Mouse (Mus musculus) left cerebral cortex, postnatal 4 days (tissue): ENCODE results near the gene Retreg1. TPM values are rescaled to one million over a fixed set of nuclear protein-coding genes. Genes with fewer than 3 reads are reported as not detected.
A peak's percentile ranks its signal among the peaks of the same experiment; 100 is the strongest.

Experiments
- DNase-seq: peaks from one replicate; pipeline ENCODE4 v3.0.0-alpha.2; 2022
- intact Hi-C: fragments of 180-260 bp; cut with DNase I; formaldehyde crosslinking; loops from one replicate; pipeline ENCODE4 v1.15.1; 2025
- total RNA-seq, 2 experiments: library from RNA; stranded (reverse); gene quantifications; 2 replicates each; pipeline ENCODE4 v1.2.3; 2021

Retreg1 gene
- total RNA-seq, 2 experiments from 2014 or later: 28.7 to 30.2 TPM

DNA sequence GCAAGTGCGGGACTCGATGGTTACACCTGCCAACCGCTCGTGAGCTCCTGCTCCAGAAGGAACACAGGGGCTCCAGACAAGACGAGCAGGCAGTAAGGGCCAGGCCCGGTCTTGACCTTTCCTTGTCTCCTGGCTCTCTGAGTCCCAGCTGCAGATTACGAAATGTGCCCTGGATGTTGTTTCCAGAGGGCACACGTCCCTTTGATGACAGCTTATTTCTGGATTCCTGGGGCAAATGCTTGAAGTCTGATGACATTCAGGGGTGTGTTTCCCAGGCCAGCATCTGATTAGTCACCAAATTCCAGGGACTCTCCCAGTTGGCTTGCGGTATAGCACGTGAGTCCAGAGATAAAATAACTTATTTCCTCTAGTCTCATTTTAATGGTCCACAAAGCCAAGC is 72.0 kb downstream of the Retreg1 start:
- intact Hi-C loops: no loop called here

DNA sequence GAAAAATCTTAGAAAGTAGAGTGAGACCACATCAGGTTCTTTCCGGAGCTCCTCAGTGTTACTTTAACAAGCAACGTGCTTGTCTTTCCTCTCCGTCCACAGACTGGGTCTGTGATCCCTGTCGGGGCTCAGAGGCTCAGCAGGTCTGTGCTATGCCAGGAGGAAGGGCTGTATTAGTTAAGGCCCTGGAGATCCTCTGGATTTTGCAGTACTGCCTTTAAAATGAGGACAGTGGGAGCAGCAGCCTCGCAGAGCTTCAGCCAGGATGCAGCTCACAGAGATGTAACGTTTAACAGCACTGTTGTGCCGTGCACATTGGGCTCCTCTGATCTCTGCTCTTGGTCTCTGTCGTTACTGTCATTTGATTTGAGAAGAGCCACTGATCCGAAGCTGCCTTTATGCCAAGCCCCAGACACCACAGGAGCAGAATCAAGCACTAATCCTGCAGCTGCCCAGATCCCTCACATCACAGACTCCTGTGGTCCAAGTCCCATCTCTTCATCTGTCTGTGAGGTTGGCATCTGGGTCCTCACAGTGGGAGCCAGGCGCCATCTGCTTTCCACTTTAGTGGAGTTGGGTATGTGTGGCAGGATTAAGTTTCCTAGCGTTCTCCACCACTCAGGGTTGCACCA is 72.7 kb downstream of the Retreg1 start:
- DNase-seq: peak; percentile 84
- intact Hi-C loops: no loop called here

More for the DNA sequence above, 72.0 kb downstream of the Retreg1 start:
- no peak for DNase-seq

DNA sequence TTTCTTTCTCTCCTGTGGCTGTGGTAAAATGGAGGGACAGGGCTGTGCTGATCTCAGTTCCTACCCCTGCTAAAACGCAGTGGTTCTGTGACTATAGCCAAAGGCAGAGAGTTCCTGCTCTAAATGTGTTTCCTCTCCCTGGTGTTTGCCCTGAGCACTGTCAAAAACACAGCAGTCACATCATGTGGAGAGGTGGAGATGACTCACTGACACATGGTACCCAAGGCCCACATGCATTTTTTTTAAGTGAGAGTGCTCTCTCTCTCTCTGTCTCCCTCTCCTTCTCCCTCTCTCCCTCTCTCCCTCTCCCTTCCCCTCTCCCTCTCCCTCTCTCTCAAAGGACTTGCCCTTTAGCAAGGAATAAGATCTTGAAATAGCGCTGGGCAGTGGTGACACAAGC is 73.3 kb downstream of the Retreg1 start:
- no peak for DNase-seq
- intact Hi-C loops: no loop called here

DNA sequence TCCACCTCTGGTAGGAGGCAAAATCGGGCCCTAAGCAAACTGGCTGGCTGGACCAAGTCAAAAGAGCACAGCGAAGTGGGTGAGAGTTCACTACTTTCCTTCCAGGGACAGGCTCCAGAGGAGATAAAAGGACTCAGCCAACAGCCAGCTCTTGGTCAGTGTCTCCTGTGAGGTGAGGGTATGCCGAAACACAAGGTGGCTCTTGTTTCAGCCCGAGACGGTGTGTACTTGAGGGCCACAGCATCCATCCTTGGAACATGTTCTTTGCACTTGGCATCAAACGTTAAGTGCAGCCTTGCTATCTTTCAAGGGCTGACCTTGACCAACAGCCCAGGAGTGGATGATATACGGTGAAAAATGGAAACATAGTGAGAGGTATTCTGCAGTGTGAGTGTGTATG is 75.7 kb downstream of the Retreg1 start:
- intact Hi-C loops: no loop called here
- DNase-seq: no peak

DNA sequence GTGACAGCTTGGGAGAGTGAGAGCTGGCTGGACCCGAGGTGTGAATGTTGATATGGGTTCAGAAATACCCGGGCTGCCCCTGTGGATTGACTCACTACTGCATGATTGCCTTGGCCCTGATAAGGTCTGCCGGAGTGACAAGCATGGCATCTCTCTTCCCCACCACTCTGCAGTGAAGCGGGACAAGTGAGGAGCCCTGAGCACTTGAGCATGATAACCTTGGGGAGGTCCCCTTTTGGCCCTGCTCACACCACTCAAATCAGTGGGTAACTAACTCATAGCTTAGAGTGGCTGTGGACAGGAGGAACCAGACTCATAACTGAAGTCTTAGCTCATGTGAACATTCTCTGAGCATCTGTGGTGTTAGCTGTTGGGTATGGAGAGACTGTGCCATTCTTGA is 77.0 kb downstream of the Retreg1 start:
- DNase-seq: no peak
- intact Hi-C loops: no loop called here

DNA sequence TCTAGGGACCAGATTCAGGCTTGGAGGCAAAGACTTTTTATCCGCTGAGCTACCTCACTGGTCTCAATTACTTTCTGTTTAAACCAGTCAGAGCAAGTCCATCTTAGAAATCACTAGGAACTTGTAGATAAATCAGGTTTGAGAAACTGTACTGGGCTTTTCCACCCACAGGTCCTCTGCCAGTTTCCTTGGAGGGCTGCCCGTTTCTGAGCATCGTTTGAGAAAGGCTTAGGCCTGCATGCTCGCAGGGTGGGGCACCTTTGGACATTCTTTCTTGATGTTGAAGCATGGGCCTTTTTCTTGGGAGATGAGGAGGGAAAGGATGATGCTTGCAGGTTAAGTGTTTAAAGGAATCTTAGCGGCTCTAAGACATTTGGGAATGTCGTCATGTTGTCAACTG is 77.9 kb downstream of the Retreg1 start:
- peak; percentile 14 for DNase-seq
- intact Hi-C loops: no loop called here

DNA sequence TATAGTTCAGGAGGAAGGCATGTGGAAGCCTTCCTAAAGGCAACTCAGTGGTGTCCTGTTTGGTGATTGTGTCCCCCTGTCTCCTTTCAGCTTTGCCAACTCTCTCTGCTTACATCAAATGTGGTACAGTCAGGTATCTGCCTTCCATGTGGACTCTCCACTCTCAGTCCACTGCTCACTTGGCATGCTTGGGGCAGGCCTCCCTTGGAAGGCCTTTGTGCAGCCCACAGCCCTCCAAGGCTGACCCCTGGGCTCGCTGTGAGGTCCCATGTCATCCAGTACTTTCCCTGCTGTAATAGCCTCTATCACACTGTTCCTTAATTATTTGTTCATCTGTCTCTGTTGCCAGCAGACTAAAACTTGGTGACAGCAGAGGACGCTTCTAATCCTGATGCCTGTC is 79.0 kb downstream of the Retreg1 start:
- DNase-seq: no peak
- intact Hi-C loops: no loop called here

DNA sequence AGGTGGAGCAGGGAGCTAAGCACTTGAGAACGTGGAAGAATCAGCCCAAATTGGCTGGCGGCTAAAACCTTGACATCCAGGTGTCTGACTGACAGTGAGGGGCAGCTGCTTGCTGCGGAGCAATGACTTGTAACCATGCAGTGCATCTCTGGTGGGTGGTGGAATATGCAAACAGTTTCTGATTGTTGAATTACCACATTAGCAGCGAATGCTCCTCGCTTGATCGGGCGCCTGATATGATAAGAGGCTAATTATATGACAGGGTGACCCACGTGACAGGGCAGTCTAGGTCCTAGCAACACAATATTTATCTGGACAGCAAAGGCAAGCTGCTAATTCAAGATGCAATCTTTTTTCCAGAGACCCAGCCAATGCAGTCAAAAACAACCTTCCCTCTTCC is 80.9 kb downstream of the Retreg1 start:
- intact Hi-C loops: no loop called here

DNA sequence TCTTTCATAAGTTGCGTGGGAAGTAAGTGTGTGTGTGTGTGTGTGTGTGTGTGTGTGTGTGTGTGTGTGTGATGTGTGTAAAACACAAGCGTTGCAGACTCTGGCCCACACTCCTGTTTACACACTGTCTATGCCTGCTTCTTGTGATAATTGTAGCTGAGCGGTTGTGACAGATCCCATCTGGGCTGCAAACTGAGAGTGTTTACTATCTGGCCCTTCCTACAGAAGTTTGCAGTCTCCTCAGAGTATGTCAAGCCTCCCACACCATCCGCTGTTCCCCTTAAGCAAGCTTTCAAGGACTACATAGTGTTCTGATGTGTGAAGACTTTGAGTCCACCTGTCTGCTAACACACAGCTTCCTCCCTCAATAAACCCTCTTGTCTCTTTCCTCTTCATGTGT is 83.2 kb downstream of the Retreg1 start:
- DNase-seq: no peak
- intact Hi-C loops: no loop called here

More for the DNA sequence above, 80.9 kb downstream of the Retreg1 start:
- DNase-seq: no peak

DNA sequence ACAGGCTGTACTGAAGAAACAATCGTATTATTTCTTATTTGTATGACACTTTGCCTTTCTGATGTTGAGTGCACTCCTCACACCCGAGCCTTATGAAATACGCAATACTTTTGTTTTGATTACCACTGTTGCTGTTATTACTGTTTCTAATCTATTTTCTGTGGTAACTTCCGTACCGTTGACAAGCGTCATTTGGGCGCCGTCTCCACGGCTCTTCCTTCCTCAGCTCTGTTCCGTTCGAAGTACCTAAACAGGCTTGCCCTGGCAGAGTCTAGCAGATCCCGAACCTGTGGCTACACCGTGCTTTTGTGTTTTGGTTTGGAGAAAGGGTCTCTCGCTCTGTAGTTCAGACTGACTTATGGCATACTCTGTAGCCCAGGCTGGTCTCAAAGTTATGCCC is 84.1 kb downstream of the Retreg1 start:
- no peak for DNase-seq
- intact Hi-C loops: no loop called here

DNA sequence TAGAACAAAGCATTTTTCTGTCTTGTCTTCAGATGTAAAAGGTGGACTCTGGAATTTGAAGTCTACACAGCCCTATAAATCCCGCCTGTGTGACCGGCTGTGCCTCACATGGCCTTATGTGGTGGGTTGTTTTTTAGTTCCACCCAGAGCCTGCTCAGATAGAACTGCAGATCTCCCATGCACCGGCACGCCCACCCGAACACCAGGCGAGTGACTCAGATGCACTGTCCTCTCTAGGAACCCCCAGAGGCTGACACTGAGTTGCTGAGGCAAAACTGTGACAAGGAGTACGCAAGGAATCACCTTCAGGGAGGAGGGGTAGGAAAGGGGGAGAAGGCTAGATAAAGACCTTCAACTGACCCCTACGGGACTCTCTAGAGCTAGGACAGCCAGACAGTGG is 85.0 kb downstream of the Retreg1 start:
- intact Hi-C loops: no loop called here
- no peak for DNase-seq

DNA sequence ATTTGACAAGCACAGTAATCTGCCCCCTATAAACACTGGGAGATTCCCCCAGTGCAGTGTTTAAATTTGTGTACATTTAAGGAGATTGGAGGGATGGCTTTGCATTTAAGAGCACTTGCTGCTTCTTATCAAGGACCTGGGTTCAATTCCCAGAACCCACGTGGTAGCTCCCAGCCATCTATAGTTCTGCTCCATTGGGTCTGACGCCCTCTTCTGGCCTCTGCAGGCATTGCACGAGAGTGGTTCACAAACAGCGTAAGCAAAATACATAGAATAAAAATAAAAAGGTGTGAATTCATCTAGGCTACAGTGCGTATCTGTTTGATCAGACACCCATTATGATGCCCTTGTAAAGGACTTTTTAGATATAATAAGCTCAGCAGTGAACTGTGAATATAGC is 85.9 kb downstream of the Retreg1 start:
- DNase-seq: no peak
- intact Hi-C loops: no loop called here

DNA sequence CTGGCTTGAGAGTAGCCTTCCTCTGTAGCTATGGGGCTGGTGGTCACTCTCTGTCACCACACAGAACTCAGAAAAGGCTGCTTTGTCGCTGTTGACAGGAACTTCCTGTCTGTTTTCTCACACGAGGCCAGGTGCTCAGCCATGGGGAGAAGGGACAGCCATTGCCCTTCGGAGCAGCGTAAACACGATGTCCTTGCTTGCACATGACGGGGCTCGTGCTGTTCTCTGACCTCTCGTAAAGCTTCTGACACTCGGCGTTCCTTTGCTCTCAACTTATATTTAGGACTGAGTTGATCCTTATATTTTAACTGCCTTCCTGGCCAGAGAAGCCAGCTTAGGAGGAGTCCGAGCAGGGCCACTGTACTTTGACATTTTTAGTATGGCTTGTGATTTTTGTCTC is 86.5 kb downstream of the Retreg1 start:
- intact Hi-C loops: no loop called here
- DNase-seq: no peak

DNA sequence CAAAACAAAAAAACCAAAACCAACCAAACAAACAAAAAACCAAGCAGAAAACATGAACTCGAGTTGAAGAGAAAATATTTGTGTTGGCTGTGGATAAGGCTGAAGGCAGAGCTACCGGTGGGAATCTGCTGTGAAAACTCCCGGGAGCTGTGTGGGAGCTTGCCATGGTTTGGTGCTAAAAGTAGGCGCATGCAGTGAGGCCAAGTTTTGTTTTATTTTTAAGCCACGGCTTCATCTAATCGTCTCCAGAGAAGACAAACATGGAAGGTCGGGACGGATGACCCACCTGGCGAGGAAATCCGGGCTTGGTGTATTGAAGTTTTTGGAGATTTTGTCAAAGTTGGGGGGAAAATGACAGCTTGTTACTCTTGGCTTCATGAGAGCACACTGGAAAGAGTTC is 87.0 kb downstream of the Retreg1 start:
- intact Hi-C loops: no loop called here
- no peak for DNase-seq

DNA sequence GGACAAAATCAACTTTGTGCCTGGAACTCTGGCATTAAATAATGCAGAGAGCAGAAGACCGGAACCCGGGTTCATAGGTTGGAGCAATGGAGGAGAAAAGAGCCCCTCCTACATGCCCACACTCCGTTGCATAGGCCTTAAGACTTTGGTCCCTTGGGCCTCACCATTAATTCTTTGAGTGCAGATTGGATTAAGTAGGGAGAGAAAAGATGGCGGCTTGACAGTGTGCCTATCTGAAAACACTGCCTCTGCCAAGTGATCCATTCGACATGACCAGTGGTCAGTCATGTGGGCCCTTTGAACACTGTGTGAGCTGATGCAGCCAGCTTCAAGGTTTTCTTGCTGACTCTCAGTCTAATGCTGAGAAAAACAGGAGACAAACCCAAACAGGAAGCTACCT is 87.7 kb downstream of the Retreg1 start:
- intact Hi-C loops: no loop called here
- no peak for DNase-seq

DNA sequence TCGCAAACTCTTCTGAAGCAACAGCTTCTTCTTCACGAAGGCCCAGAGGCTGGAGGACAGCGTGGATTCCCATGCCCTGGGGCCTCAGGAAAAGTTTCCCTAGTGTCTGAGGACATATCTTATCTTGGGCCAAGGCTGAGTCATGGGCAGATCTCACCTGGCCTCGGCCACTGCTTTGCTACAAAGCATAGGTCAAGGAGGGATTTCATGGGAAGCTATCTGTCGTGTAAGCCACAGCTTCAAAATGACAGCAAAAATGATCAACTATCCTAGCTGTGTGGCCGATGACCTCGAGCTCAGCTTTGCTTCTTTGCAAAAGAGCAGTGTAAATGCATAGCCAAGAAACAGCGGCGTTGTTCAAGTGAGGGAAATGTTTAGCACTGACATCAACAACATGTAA is 89.5 kb downstream of the Retreg1 start:
- intact Hi-C loops: no loop called here
- DNase-seq: no peak

DNA sequence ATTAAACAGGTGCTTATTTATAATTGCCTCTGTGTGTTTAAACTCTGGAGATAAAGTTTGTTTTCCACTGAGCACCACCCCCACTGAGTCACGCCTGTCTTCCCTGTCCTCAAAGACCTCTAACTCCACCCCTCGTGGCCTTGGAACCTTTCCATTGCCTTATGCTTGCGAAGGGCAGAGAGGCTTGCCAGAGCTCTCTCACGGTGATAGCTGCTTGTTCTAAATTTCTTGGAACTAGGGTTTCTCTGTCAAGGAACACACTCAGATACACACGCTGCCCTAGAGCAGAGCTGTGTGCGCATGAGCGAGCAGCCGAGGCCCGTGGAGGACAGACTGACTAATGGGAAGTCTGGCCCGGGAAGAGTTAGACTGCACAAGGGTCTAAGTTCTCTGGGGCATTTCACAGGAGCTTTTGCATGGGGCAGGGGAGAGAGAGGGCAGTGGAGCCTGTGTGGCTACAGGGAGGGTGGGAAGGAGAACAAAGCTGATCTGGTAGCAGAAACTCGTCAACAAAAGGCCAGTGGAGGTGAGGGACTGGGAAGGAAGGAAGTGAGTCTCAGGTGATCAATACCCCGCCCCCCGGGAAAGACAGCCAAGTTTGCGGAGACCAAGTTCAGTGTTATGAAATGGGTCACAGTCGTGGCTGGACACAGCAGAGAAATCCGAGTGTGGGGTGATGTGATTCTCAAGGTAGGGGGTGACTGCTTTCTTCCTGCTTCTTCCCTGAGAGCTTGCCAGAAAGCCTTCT is 90.1 kb downstream of the Retreg1 start:
- intact Hi-C loops: no loop called here
- peak; percentile 41 for DNase-seq

DNA sequence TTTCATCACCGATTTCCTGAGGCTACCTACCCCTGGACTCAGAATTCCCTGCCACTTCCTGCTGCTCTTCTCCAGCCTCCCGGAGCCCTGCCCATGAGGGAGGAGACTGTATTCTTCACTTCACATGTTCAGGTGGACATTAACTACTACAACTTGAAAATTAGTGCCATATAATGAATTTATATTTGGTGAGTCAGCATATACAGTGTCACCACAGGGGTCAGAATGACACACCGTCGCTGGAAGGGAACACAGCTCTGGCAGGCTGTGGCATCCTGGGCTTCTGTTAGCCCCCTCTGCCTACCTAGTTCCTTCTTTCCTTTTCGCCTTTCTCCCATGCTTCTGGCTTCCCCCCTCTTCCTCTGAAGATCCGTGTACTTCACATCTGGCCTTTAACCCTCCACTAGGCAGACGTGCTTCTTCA is 90.7 kb downstream of the Retreg1 start:
- intact Hi-C loops: no loop called here
- no peak for DNase-seq

DNA sequence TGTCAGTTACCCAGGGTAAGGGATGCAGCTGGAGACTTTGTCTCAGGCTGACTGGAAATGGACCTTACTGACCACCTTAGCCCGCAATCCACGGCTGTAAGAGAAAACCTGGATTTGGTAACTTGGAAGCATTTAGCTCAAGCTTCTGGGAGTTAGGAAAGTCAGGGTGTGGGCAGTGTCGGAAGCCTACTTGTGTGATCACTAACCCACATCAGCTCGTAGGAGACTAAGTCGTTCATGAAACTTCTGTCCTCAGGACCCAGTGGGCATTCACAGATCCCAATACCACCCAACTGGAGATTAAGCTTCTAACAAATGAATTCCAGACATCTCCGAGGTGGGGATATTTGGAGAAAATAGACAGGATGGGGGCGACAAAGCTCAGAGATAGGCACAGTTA is 91.4 kb downstream of the Retreg1 start:
- DNase-seq: no peak
- intact Hi-C loops: no loop called here

DNA sequence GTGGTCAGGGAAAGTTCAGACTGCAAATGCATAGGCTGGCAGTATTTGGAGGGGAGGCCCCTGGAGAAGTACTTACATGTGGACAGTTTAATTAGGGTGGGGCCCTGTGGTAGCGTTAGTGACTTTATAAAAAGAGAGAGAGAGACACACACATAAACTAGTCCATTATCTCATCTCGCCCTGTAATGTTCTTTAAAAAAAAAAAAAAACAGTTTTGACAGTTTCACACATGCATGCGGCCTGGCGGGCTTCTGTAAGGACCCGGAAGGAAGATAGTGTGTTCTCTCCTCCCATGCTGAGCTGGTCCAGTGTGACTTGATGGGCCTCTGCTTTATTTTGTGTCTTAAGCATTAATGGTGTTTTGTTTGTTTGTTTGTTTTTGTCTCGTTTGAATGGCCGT is 95.5 kb downstream of the Retreg1 start:
- DNase-seq: no peak
- intact Hi-C loops: no loop called here

DNA sequence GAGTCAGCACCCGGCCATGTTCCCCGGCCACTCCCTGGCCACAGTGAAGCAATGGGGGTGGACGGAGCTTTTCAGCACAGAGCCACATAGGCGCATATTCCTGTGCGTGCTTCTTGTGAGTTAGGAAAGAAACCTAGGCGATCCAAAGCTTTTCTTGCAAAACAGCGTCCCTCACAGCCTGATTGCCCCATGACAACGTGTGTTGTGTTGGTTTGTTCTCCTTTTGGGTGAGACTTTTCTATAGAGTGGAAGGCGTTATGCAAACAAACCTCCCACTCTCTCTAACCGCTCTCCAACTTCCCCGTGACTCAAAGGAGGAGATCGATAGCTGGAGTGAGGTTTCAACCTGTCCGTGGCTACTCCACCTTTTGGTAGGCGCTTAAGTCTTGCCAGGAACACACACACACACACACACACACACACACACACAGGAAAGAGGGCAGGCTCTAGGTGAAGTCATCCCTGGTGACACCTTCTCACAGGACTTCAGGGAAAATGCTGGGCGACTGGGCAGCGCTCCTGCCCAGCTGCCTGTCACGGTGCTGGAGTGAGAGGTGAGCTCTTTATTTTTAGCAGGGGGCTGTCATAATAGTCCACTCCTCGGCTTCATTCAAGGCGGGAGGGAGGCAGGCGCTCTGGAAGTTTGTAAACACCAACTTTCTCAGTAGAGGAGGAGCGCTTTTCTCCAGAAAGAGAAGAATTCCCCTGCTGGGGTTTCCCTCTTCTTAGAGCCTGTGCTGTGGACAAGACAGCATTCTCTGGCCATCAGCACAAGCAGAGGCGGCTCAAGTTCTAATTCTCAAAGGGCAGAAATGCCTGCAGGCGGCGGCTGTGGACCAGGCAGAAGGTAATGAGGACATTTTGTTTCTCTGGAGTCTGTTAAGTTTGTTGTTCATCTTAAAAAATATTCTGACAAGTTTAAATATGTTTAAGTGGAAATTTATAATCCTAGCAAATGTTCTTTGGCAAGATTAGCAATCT is 97.7 kb downstream of the Retreg1 start:
- no peak for DNase-seq
- intact Hi-C loops: loop anchor here (10.0 kb wide), 1 partner anchor 206 kb away; no protein-coding TSS in a partner anchor
